Mouse (Mus musculus): ENCODE measurements around the gene Icam2. TPM values are rescaled to one million over a fixed set of nuclear protein-coding genes. Genes with fewer than 3 reads are reported as not detected.

Gene Icam2
- polyA plus RNA-seq, 1 experiment = 6.8 TPM

DNA sequence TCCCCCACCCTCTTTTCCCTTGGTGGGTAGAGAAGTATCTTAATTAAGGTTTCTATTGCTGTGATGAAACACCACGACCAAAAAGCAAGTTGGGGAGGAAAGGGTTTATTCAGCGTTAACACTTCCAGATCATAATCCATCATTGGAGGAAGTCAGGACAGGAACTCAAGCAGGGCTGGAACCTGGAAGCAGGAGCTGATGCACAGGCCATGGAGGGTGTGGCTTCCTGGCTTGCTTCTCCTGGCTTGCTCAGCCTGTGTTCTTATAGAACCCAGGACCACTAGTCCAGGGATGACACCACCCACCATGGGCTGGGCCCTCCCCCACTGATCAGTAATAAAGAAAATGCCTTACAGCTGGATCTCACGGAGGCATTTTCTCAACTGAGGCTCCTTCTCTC lies 2.9 kb upstream of the Icam2 start:
- DNase-seq = no peak
- no peak overlapping the region for H3K4me3 ChIP-seq (replicated peaks; ENCODE audit: insufficient read depth, low read depth, low read length)
- no peaks in the 10 kb centered on the region for H3K4me1 ChIP-seq (ENCODE audit: control insufficient read depth, insufficient read depth, low read length)
- 66% methylated on average over 3 of the region's 3 CpGs for WGBS
- H3K27ac ChIP-seq (ENCODE audit: insufficient read depth, low read length) = no peak overlapping the region
- TF ChIP-seq POLR2A (IDR thresholded peaks at IDR 0.05; ENCODE audit: borderline replicate concordance, insufficient read depth, low read length) = no peak
- no peak for TF ChIP-seq CTCF (IDR thresholded peaks at IDR 0.05; ENCODE audit: borderline replicate concordance, insufficient read depth, low read depth, low read length)
- H3K27me3 ChIP-seq (ENCODE audit: control insufficient read depth, insufficient read depth, low read length) = no peaks in the 10 kb centered on the region

DNA sequence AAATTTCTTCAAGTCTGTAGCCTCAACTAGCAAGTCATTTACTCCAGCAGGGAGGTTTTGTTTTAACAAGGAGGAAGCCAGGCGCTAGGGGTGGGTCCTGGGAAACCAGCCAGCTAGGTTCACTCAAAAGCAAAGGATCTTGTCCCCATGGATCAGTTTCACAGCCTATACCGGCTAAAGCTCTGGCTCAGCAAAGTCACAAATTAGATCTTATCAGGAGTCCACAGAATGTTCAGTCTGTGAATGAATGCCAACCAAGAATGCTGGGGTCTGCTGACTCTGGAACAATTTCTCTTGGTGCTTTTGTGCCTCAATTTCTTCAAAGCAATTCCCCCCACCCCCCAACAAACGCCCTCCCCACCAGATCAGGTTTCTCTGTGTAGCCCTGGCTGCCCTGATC lies 1.7 kb upstream of the Icam2 start:
- no peak for TF ChIP-seq POLR2A (IDR thresholded peaks at IDR 0.05; ENCODE audit: borderline replicate concordance, insufficient read depth, low read length)
- TF ChIP-seq CTCF (IDR thresholded peaks at IDR 0.05; ENCODE audit: borderline replicate concordance, insufficient read depth, low read depth, low read length) = no peak
- Histone ChIP-seq H3K4me1 (ENCODE audit: control insufficient read depth, insufficient read depth, low read length) (no peaks in the 10 kb centered on the region), H3K27me3 (ENCODE audit: control insufficient read depth, insufficient read depth, low read length) (no peaks in the 10 kb centered on the region), H3K27ac (ENCODE audit: insufficient read depth, low read length) (no peak overlapping the region), H3K4me3 (replicated peaks; ENCODE audit: insufficient read depth, low read depth, low read length) (no peak overlapping the region)
- DNase-seq = no peak
- 20% methylated on average over 3 of the region's 3 CpGs for WGBS

DNA sequence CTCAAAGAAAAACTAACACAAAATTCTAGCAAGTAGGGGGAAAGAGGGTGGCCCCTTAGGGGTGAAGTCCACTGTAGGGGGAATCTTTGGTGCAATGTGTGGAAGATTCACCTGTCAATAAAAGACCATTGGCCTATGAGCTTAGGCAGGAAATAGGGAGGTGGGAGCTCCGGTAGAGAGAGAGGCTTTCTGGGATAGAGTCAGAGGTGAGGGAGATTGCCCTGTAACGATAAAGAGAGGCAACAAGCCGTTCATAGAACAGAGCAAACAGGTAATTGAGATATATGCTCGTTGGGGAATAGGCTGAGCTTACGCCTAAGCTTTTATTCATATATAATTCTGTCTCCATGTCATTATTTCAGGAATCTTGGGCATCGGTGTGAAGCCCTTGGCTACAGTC lies 855 bp downstream of the Icam2 start:
- Histone ChIP-seq H3K27me3 (ENCODE audit: control insufficient read depth, insufficient read depth, low read length) (no peaks in the 10 kb centered on the region), H3K27ac (ENCODE audit: insufficient read depth, low read length) (no peak overlapping the region), H3K4me1 (ENCODE audit: control insufficient read depth, insufficient read depth, low read length) (no peaks in the 10 kb centered on the region), H3K4me3 (replicated peaks; ENCODE audit: insufficient read depth, low read depth, low read length) (no peak overlapping the region)
- DNase-seq = no peak
- no peak for TF ChIP-seq POLR2A (IDR thresholded peaks at IDR 0.05; ENCODE audit: borderline replicate concordance, insufficient read depth, low read length)
- TF ChIP-seq CTCF (IDR thresholded peaks at IDR 0.05; ENCODE audit: borderline replicate concordance, insufficient read depth, low read depth, low read length) = no peak
- 69% methylated on average over 6 of the region's 6 CpGs for WGBS

DNA sequence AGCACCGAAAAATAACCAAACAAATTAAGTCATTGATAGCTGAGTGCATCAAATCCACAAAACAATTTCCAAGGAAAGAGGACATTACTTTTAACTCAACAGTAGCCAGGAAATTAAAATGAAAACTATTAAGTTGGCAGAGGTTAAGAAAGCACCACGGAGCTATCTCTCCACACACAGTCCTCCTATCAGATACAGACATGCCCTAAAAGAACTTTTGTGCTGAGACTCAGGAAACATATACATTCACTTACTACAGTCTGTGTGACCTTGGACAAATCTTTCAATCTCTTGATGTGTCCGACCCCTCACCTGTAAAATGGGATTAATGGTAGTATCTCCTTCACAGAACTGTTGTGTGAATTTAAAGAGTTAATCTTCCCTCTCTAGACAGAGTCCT lies 1.5 kb downstream of the Icam2 start:
- TF ChIP-seq CTCF (IDR thresholded peaks at IDR 0.05; ENCODE audit: borderline replicate concordance, insufficient read depth, low read depth, low read length) = no peak
- TF ChIP-seq POLR2A (IDR thresholded peaks at IDR 0.05; ENCODE audit: borderline replicate concordance, insufficient read depth, low read length) = no peak

DNA sequence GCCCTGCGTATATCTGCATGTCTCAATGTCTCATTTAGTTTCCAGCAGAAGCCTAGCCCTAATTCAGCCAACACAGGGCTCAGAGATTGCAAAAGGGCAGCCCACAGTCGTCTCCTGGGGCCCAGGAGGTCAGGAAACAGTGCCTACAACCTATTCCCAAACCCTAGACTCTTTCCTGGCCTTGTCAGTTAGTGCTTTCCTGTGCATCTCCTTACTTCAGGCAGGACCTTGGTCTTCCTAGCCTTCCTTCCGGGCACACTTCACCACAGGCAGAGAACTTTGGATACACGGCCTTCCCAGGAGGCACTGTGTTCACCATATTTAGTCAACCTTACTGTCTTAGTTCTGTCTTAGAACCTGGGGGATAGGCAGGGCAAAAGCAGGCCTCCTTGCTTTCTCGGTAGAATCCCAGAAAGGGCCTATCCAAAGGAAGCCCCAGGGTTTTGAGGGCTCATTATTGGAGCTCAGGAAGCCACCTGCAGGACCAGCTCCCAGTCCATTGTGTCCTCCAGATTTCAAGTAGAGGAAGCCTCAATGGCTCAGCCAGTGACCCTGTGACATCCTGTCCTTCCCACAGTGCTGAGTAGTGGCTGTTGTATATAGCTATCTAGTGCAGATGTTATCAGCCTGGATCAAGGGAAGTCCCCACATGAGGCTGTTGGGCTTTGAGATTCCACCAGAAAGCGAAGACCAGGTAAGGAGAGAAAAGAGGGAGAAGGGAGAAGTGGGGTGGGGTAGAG lies 4.7 kb downstream of the Icam2 start:
- Histone ChIP-seq H3K27me3 (ENCODE audit: control insufficient read depth, insufficient read depth, low read length) (no peaks in the 10 kb centered on the region), H3K4me3 (replicated peaks; ENCODE audit: insufficient read depth, low read depth, low read length) (no peak overlapping the region), H3K4me1 (ENCODE audit: control insufficient read depth, insufficient read depth, low read length) (no peaks in the 10 kb centered on the region), H3K27ac (ENCODE audit: insufficient read depth, low read length) (no peak overlapping the region)
- no peak for DNase-seq
- TF ChIP-seq POLR2A (IDR thresholded peaks at IDR 0.05; ENCODE audit: borderline replicate concordance, insufficient read depth, low read length) (no peak), CTCF (IDR thresholded peaks at IDR 0.05; ENCODE audit: borderline replicate concordance, insufficient read depth, low read depth, low read length) (no peak)
- WGBS = 83% methylated on average over 6 of the region's 6 CpGs

More for the DNA sequence above, 1.5 kb downstream of the Icam2 start:
- Histone ChIP-seq H3K27me3 (ENCODE audit: control insufficient read depth, insufficient read depth, low read length) (no peaks in the 10 kb centered on the region), H3K27ac (ENCODE audit: insufficient read depth, low read length) (no peak overlapping the region), H3K4me3 (replicated peaks; ENCODE audit: insufficient read depth, low read depth, low read length) (no peak overlapping the region), H3K4me1 (ENCODE audit: control insufficient read depth, insufficient read depth, low read length) (no peaks in the 10 kb centered on the region)
- WGBS = 86% methylated on average over 3 of the region's 3 CpGs
- DNase-seq = no peak

DNA sequence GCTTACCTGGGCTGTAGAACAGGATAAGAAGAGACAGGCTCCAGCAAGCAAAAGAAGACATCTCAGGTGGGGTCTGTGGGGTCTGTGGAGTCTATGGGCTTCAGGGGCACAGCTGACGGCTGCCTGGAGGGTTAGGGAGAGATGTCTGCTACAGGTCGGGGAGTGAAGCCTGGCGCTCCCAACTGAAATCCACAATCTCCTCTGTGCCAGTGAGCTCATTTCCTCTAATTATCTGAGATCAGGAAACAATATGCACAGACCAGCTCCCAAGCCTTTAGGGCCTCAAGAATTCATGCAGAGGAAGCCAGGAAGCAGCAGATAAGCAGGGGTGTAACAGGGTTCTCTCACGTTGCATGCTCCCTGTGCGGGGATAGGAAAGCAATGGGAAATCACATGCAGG lies 5.5 kb downstream of the Icam2 start:
- 87% methylated on average over 5 of the region's 5 CpGs for WGBS
- TF ChIP-seq CTCF (IDR thresholded peaks at IDR 0.05; ENCODE audit: borderline replicate concordance, insufficient read depth, low read depth, low read length) = no peak
- no peak for TF ChIP-seq POLR2A (IDR thresholded peaks at IDR 0.05; ENCODE audit: borderline replicate concordance, insufficient read depth, low read length)
- Histone ChIP-seq H3K4me3 (replicated peaks; ENCODE audit: insufficient read depth, low read depth, low read length) (no peak overlapping the region), H3K27ac (ENCODE audit: insufficient read depth, low read length) (no peak overlapping the region), H3K4me1 (ENCODE audit: control insufficient read depth, insufficient read depth, low read length) (no peaks in the 10 kb centered on the region), H3K27me3 (ENCODE audit: control insufficient read depth, insufficient read depth, low read length) (no peaks in the 10 kb centered on the region)
- no peak for DNase-seq

DNA sequence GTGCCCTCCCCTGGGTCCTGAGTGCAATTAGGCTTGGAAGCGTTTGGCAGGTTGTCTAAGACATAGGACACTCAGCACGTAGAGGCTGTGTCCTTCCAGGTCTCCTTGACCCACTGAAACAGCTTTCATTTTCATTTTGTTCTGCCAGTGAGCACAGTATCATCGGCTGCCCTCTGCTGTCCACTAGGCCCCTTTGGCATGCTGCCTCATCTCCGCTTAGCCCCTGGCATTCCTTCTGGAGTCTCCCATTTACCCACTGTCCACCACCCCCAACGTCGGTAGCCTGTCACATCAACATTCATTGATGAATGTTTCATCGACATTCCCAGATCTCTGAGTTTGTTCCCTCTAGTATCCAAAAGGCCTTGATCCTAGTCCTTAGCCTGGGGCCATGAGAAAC lies 6.0 kb downstream of the Icam2 start:
- Histone ChIP-seq H3K27ac (ENCODE audit: insufficient read depth, low read length) (no peak overlapping the region), H3K4me1 (ENCODE audit: control insufficient read depth, insufficient read depth, low read length) (no peaks in the 10 kb centered on the region), H3K27me3 (ENCODE audit: control insufficient read depth, insufficient read depth, low read length) (no peaks in the 10 kb centered on the region), H3K4me3 (replicated peaks; ENCODE audit: insufficient read depth, low read depth, low read length) (no peak overlapping the region)
- WGBS = 51% methylated on average over 7 of the region's 7 CpGs
- TF ChIP-seq CTCF (IDR thresholded peaks at IDR 0.05; ENCODE audit: borderline replicate concordance, insufficient read depth, low read depth, low read length) (no peak), POLR2A (IDR thresholded peaks at IDR 0.05; ENCODE audit: borderline replicate concordance, insufficient read depth, low read length) (no peak)
- no peak for DNase-seq

DNA sequence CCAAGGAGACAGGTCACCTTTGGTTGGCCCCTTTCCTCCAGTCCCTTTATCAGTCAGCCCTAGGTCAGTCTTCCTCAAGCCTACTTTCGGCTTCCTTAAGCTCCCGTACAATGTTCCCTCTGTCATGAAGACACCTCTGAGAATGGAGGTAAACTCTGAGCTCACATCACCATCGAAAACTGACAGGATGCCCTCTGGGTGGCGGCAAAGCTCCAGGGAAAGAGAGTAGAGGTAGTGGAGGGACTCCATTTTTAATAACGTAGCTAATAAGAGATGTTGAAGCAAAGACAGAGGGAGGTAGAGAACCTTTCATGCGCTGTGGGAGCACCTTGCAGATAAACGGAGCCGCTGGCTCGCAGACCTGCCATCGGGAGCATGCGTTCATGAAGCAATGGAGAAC lies 6.9 kb downstream of the Icam2 start:
- no peak for DNase-seq
- H3K4me1 ChIP-seq (ENCODE audit: control insufficient read depth, insufficient read depth, low read length) = no peaks in the 10 kb centered on the region
- no peak overlapping the region for H3K27ac ChIP-seq (ENCODE audit: insufficient read depth, low read length)
- TF ChIP-seq CTCF (IDR thresholded peaks at IDR 0.05; ENCODE audit: borderline replicate concordance, insufficient read depth, low read depth, low read length) (0 out of 2 replicates have a peak, but pooled peaks have one; percentile 20), POLR2A (IDR thresholded peaks at IDR 0.05; ENCODE audit: borderline replicate concordance, insufficient read depth, low read length) (no peak)
- no peak overlapping the region for H3K4me3 ChIP-seq (replicated peaks; ENCODE audit: insufficient read depth, low read depth, low read length)
- WGBS = 82% methylated on average over 11 of the region's 11 CpGs
- no peaks in the 10 kb centered on the region for H3K27me3 ChIP-seq (ENCODE audit: control insufficient read depth, insufficient read depth, low read length)

All from cerebellum, adult 2 months (tissue).